Mouse (Mus musculus): ENCODE measurements around the gene Fbxw17. TPM values are rescaled to one million over a fixed set of nuclear protein-coding genes. Genes with fewer than 3 reads are reported as not detected.
"Not testable (repeated sequence)": the region's sequence is repeated elsewhere in the genome, so short reads cannot be mapped to it uniquely, and the experiment has no call there.

Fbxw17 gene
- total RNA-seq (2017) = 12.6 and 15.0 TPM in 2 replicates

GRCm38 (mm10) chr13:50417389-50418183 is at the start of gene Fbxw17:
Gene Fbxw17 (plus strand): TSS chr13:50417864.
- peak; percentile 98 to 99 for ATAC-seq (replicated peaks in 1 of 2; ENCODE audit: insufficient read depth in 1 of 2, low FRiP score in 2 of 2, low TSS enrichment in 1 of 2, low read depth in 1 of 2, poor library complexity in 2 of 2, severe bottlenecking in 2 of 2)

DNA sequence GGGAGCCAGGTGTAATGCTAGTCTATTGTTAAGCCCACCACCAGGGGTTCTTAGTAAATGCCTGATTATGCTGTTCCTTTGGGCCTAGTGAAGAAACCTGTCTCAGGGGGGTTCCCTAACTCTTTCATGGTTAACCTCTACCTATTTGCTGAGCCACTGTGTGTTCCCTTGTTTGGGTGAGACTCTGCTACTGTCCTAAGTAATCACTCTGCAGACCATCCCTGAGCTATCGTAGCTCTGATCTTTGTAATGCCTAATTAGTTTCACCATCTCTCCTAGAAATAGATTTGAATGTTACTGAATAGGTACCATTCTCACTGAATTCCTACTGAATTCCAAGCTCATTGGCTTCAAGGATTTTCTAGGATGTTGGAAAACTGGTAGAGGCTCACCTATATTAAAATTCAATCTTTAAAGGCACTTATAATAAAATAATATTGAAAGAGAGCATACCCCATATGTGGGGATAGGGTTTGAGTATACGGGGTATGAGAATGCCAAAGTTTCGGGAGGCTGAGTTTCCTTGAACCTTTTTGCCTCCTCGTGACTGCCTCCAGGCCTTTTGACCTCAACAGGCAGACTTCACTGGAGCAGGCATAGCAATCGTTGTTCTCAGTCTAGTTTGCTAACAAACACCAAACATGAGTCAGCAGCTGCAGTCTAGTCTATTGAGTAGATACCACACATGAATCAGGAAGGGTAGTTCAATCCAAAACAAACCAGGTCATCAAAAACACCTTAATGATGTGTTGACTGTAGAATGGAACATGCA is 44.5 kb upstream of the Fbxw17 start:
- ATAC-seq (replicated peaks in 1 of 2; ENCODE audit: insufficient read depth in 1 of 2, low FRiP score in 2 of 2, low TSS enrichment in 1 of 2, low read depth in 1 of 2, poor library complexity in 2 of 2, severe bottlenecking in 2 of 2) = not testable (repeated sequence)

DNA sequence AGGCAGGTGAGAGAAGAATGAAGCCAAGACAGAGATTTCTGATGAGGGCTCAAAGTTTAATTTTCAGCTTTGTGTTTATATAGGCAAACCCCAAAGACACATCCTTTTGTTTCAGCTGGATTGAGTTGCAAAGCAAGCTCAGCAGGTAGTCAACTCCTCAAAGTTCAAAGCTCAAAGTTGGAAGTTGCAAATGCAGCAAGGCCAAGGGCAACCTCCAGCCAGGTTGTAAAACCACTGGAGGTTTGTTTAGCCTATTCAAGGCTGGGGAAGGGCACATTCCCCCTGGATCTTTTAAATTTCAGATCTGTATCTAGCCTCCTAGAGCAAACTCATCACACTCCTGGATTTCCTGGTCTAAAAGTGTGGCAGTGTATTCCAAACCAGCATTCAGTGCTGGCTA is 28.5 kb upstream of the Fbxw17 start:
- not testable (repeated sequence) for ATAC-seq (replicated peaks in 1 of 2; ENCODE audit: insufficient read depth in 1 of 2, low FRiP score in 2 of 2, low TSS enrichment in 1 of 2, low read depth in 1 of 2, poor library complexity in 2 of 2, severe bottlenecking in 2 of 2)

DNA sequence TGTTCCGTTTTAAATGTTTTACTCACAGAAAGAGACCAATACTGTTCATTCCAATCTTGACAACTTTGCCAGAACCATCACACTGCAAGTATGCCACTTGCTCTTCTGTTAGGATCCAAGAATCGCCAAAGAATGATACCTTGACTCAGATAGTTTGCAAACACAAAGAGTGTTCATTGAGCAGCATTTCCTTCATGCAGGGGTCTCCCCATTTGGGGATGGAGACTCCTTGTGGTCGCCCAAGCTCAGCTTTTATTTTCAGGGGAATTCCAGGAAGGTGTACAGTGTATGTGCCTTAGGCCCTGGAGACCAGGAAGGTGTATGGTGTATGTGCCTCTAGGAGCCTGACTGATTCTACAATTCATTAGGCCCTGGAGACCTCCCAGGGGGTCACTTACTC is 757 bp downstream of the Fbxw17 start:
- ATAC-seq (replicated peaks in 1 of 2; ENCODE audit: insufficient read depth in 1 of 2, low FRiP score in 2 of 2, low TSS enrichment in 1 of 2, low read depth in 1 of 2, poor library complexity in 2 of 2, severe bottlenecking in 2 of 2) = no peak

DNA sequence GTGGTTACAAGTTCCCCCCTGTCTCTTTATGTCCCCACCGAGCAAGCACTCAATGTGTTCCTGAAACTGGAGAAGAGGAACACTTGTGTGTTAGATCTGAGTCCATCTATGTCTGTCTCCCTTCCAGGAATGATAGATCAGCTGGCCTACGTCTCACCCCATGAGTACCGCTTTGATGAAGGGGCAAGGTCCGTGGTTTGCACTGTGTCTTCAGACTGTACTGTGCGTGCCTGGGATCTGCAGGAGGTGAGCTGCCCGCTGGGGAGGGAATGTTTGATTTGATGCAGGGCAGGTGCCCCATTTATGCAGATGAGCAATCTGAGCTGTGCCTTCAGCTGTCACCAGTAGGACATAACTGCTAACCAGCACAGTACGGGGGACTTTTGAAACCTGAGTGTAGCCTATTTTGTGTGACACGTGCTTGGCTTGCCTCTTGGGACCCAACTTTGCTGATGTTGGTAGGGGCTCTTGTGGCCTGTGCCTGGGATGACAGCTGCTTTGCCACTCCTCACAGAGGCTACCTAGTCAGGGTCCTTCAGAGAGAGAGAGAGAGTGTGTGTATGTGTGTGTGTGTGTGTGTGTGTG is 6.1 kb downstream of the Fbxw17 start:
- ATAC-seq (replicated peaks in 1 of 2; ENCODE audit: insufficient read depth in 1 of 2, low FRiP score in 2 of 2, low TSS enrichment in 1 of 2, low read depth in 1 of 2, poor library complexity in 2 of 2, severe bottlenecking in 2 of 2) = no peak

DNA sequence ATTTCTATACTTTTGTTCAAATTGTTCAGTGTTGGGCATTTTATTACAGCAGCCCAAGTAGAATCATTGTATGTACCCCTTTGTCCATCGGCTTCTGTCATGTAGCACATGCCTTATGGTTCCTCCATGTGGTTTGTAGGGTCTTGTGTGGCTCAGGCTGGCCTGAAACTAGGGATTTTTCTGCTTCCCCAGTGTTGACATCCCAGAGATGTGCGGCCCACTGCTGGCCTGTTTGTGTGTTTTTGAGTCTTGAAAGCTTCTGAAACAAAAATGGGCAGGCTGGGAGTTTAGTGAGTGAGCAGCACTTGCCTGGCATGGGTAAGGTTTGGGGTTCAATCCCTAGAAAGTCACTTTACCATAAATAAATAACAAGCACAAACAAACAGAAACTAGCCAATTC is 6.9 kb downstream of the Fbxw17 start:
- ATAC-seq (replicated peaks in 1 of 2; ENCODE audit: insufficient read depth in 1 of 2, low FRiP score in 2 of 2, low TSS enrichment in 1 of 2, low read depth in 1 of 2, poor library complexity in 2 of 2, severe bottlenecking in 2 of 2) = no peak

GRCm38 (mm10) chr13:50426686-50427085 is 9.0 kb downstream of the Fbxw17 start:
- ATAC-seq (replicated peaks in 1 of 2; ENCODE audit: insufficient read depth in 1 of 2, low FRiP score in 2 of 2, low TSS enrichment in 1 of 2, low read depth in 1 of 2, poor library complexity in 2 of 2, severe bottlenecking in 2 of 2) = no peak

DNA sequence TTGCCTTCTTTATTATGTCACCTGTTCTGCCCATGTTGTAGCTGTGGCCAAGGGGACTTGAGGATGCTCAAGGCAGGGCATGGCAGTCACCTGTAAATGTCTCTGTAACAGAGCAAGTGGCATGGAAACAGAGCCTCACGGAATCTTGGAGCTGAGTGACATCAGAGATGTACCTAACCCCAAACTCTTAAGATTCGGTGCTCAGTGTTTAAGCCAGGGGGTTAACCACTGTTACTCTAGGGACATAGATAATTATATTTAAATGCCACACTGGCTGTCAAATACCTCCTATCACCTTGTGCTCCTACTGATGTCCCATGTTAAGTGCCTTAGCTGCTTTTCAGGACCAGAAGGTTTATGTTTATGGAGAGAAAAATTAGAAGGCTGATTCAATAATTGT is 26.1 kb downstream of the Fbxw17 start, which contains the start of gene Gm47429:
TSS of gene Gm47429 (minus strand) at position 101 of the 400 bp plus-strand sequence.
- no peak for ATAC-seq (replicated peaks in 1 of 2; ENCODE audit: insufficient read depth in 1 of 2, low FRiP score in 2 of 2, low TSS enrichment in 1 of 2, low read depth in 1 of 2, poor library complexity in 2 of 2, severe bottlenecking in 2 of 2)

- no peak for ATAC-seq (replicated peaks in 1 of 2; ENCODE audit: insufficient read depth in 1 of 2, low FRiP score in 2 of 2, low TSS enrichment in 1 of 2, low read depth in 1 of 2, poor library complexity in 2 of 2, severe bottlenecking in 2 of 2)
These were observed 27.6 kb downstream of the Fbxw17 start for GRCm38 (mm10) chr13:50445261-50445660.

- ATAC-seq (replicated peaks in 1 of 2; ENCODE audit: insufficient read depth in 1 of 2, low FRiP score in 2 of 2, low TSS enrichment in 1 of 2, low read depth in 1 of 2, poor library complexity in 2 of 2, severe bottlenecking in 2 of 2) = not testable (repeated sequence)
These were observed 34.6 kb downstream of the Fbxw17 start for GRCm38 (mm10) chr13:50452266-50452665.

DNA sequence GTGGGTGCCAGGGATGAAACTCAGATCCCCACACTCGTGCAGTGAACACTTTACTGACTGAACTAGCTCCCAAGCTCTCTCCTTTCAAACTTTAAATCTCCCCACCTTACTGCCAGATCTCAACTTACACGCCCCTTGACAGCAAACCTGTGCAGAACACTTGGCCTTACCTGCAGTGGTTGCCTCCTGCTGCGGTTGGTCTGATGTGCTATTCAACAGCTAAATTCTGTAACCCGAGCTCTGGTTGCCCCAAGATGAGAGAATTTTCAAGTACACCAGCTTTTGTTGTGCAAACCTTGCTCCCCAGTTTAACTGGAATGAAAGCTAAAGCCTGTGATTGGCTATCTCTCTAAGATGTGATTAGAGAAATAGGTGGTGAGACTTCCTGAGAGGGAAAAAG is 35.8 kb downstream of the Fbxw17 start:
- no peak for ATAC-seq (replicated peaks in 1 of 2; ENCODE audit: insufficient read depth in 1 of 2, low FRiP score in 2 of 2, low TSS enrichment in 1 of 2, low read depth in 1 of 2, poor library complexity in 2 of 2, severe bottlenecking in 2 of 2)

GRCm38 (mm10) chr13:50460433-50460832 is 42.8 kb downstream of the Fbxw17 start:
- not testable (repeated sequence) for ATAC-seq (replicated peaks in 1 of 2; ENCODE audit: insufficient read depth in 1 of 2, low FRiP score in 2 of 2, low TSS enrichment in 1 of 2, low read depth in 1 of 2, poor library complexity in 2 of 2, severe bottlenecking in 2 of 2)

DNA sequence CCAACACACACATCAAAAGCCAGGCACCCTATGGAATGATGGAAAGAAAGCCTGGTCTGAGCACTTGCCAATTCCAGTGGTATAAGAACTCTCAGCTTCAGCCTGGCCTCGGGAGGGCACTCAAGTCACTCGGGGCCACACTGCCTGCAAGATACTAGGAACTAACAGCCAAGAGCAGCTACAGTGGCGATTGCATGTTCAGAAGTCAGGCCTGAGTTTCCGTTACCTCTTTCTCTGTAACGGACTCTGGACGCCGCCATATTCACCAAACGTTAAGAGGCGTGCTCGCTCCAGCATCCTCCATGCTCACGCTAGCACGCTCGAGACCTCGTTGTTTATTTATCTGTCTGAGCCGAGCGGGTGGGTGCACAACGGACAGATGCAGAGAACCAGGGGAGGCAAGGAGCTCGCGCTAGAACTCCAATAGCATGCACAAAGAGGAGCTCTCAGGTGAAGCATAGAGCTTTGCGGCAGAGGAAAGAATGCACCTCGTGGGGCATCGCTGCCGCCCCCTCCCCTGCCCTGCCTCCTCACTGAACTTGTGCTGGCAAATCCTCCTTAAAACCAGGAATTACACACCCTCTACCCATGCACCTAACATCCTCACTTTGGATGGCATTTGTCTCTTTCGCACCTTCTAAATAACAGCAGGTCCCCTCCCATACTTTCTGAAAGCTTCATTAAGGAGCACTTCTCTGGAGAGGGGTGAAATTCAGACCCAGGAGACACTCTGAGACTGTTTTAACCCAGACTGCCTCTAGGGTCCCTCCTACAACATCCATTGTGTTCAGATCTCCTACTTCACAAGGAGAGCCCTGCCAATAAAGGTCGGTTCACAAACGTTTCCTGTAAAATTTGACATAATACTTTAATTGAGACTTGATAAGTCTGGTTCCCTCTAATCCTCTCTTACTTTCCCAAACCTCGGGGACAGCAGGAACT is 47.2 kb downstream of the Fbxw17 start:
- no peak for ATAC-seq (replicated peaks in 1 of 2; ENCODE audit: insufficient read depth in 1 of 2, low FRiP score in 2 of 2, low TSS enrichment in 1 of 2, low read depth in 1 of 2, poor library complexity in 2 of 2, severe bottlenecking in 2 of 2)

GRCm38 (mm10) chr13:50467007-50467406 is 49.3 kb downstream of the Fbxw17 start, which contains the start of gene Nutm2:
Gene Nutm2 (plus strand): TSS chr13:50467307.
- ATAC-seq (replicated peaks in 1 of 2; ENCODE audit: insufficient read depth in 1 of 2, low FRiP score in 2 of 2, low TSS enrichment in 1 of 2, low read depth in 1 of 2, poor library complexity in 2 of 2, severe bottlenecking in 2 of 2) = no peak
